Mouse (Mus musculus) heart, embryonic 14.5 days (tissue): ENCODE data around the gene Ptpn9. TPM values are rescaled to one million over a fixed set of nuclear protein-coding genes. Genes with fewer than 3 reads are reported as not detected.

Experiments
- ATAC-seq: fragments of 200-750 bp; cut with Nextera tagmentation; 2 replicates; pipeline ENCODE4 v1.8.0; 2017; ENCODE audit warnings: low read depth, moderate TSS enrichment; ENCODE audit not compliant: insufficient number of reproducible peaks, insufficient read depth, low FRiP score
- H3K27ac ChIP-seq, 2 experiments: fragments of 200-500 bp in 1 of 2; fragments of 300-500 bp in 1 of 2; sonication (generic) in 1 of 2; replicated peaks in 1 of 2; 2 replicates each; pipeline ENCODE4 v1.5.1; 2012 to 2014; ENCODE audit warnings: low read depth in 2 of 2, low read length in 2 of 2, control low read depth in 1 of 2, mild to moderate bottlenecking in 1 of 2, mixed read lengths in 1 of 2; ENCODE audit not compliant: control insufficient read depth in 1 of 2, insufficient read depth in 1 of 2
- H3K27me3 ChIP-seq: fragments of 300-500 bp; sonication (generic); 2 replicates; pipeline ENCODE4 v1.6.1; 2014; ENCODE audit warnings: mild to moderate bottlenecking, low read length, control low read depth; ENCODE audit not compliant: control insufficient read depth, insufficient read depth
- H3K36me3 ChIP-seq: fragments of 300-500 bp; sonication (generic); 2 replicates; pipeline ENCODE4 v1.6.1; 2014; ENCODE audit warnings: mild to moderate bottlenecking, control low read depth, low read length, mixed read lengths; ENCODE audit not compliant: control insufficient read depth, insufficient read depth
- H3K4me1 ChIP-seq, 2 experiments: fragments of 200-500 bp in 1 of 2; fragments of 300-500 bp in 1 of 2; sonication (generic) in 1 of 2; 2 replicates each; pipeline ENCODE4 v1.6.1; 2012 to 2014; ENCODE audit warnings: low read length in 2 of 2, control low read depth in 1 of 2, mixed read lengths in 1 of 2; ENCODE audit not compliant: control insufficient read depth in 2 of 2, insufficient read depth in 2 of 2
- H3K4me2 ChIP-seq: fragments of 300-500 bp; sonication (generic); 2 replicates; pipeline ENCODE4 v1.6.1; 2014; ENCODE audit warnings: mild to moderate bottlenecking, low read length
- H3K4me3 ChIP-seq, 2 experiments: fragments of 200-500 bp in 1 of 2; fragments of 300-500 bp in 1 of 2; sonication (generic) in 1 of 2; 2 replicates each; pipeline ENCODE4 v1.5.1; 2012 to 2014; ENCODE audit warnings: low read length in 2 of 2, mild to moderate bottlenecking in 2 of 2, control low read depth in 1 of 2, low read depth in 1 of 2, moderate library complexity in 1 of 2; ENCODE audit not compliant: control insufficient read depth in 1 of 2, insufficient read depth in 1 of 2
- H3K9ac ChIP-seq: fragments of 300-500 bp; sonication (generic); 2 replicates; pipeline ENCODE4 v1.6.1; 2014; ENCODE audit warnings: mild to moderate bottlenecking, low read length
- H3K9me3 ChIP-seq: fragments of 300-500 bp; sonication (generic); 2 replicates; pipeline ENCODE4 v1.6.1; 2016; ENCODE audit warnings: low read length, control low read depth; ENCODE audit not compliant: control insufficient read depth
- WGBS: fragments of 180-500 bp; shearing (Covaris S2); extraction: QIAGEN DNeasy Blood & Tissue Kit; methylation state at CpG from one replicate; pipeline ENCODE4 v1.1.7; 2014; 5-methylcytosine and 5-hydroxymethylcytosine counted together
- polyA plus RNA-seq: library from polyadenylated mRNA; unstranded; fragments of >200 nt; fragmentation: Nextera tagmentation; extraction: Ambion mirVana; gene quantifications from 2 replicates; pipeline ENCODE4 v1.2.1, GENCODE M21; 2014

Gene Ptpn9
- polyA plus RNA-seq, 1 experiment from 2014 or later = 24.9 TPM

DNA sequence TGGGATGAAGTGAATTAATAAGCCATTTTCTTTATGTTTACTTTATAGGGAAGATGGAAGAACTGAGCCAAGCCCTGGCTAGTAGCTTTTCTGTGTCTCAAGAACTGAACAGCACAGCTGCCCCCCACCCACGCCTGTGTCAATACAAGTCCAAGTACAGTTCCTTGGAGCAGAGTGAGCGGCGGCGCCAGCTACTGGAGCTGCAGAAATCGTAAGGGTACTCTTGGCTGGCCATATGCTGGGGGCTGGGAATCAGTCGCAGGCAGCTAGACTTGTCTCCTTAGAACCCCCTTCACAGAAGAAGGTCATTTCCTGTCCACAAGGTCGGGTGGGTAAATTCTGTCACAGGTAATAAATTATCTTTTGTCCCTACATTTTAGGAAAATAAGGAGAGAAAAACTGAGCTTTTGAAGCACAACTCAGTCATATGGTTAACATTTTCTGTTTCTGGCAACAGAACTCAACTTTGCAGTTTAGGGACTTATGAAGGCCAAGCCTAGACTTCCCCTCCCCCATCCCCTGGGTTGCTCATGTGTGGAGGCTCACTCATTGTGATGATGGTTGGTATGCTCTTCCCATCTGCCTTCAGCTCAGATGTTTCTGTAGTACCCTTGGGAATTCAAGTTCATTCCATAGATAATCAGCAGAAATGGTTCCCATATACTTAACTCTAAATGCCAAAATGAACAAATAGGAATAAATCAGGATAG is 37.6 kb upstream of the Ptpn9 start:
- H3K4me3 ChIP-seq = no peak overlapping the region
- peaks cover 24% of the 10 kb centered on the region; the same call in 1 of the 2 replicates for H3K36me3 ChIP-seq
- H3K4me1 ChIP-seq = no peaks in the 10 kb centered on the region
- no peak overlapping the region for H3K9ac ChIP-seq
- H3K4me2 ChIP-seq = no peak overlapping the region
- no peaks in the 10 kb centered on the region for H3K27me3 ChIP-seq
- no peak for ATAC-seq
- WGBS = 79% methylated on average over 7 of the region's 7 CpGs
- no peak overlapping the region for H3K27ac ChIP-seq
- 0 out of 2 replicates have a peak, but pooled peaks cover 3% of the 10 kb centered on the region for H3K9me3 ChIP-seq

DNA sequence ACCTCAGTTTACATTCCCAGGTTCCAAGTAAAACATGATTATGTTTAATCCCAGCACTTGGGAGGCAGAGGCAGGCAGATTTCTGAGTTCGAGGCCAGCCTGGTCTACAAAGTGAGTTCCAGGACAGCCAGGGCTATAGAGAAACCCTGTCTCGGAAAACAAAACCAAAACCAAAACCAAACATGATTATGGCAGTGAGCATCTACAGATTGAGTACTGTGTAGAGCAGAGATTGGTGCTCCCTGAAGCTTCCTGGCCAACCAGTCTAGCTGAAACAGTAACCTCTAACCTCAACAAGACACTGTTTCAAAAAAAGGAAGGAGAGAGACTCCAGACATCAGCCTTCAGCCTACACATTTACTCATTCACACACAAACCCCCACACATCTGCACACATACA is 36.0 kb upstream of the Ptpn9 start:
- Histone ChIP-seq H3K4me2 (no peak overlapping the region), H3K4me3 (no peak overlapping the region), H3K9ac (no peak overlapping the region), H3K9me3 (0 out of 2 replicates have a peak, but pooled peaks cover 3% of the 10 kb centered on the region), H3K4me1 (no peaks in the 10 kb centered on the region), H3K36me3 (peaks cover 34% of the 10 kb centered on the region), H3K27me3 (no peaks in the 10 kb centered on the region), H3K27ac (no peak overlapping the region)
- WGBS = 90% methylated on average over 2 of the region's 2 CpGs
- ATAC-seq = no peak

DNA sequence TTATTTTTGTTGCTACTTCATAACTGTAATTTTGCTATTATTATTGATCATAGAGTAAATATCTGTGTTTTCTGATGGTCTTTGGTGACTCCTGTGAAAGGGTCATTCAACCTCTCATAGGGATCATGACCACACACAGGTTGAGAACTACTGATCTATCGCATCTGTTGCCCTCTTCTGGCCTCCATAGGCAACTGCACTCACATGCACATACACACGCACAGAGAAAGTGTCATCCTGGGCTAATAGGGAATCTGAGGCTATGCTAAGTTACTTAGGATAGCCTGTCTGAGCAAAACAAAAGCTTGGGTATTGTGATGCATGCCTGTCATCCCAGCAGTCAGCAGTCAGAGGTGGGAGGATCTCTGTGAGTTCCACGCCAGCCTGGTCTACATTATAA is 33.1 kb upstream of the Ptpn9 start:
- WGBS = 93% methylated on average over 3 of the region's 3 CpGs
- H3K4me3 ChIP-seq = no peak overlapping the region
- no peak overlapping the region for H3K9ac ChIP-seq
- H3K27ac ChIP-seq = no peak overlapping the region
- H3K9me3 ChIP-seq = 0 out of 2 replicates have a peak, but pooled peaks cover 3% of the 10 kb centered on the region
- H3K4me1 ChIP-seq = no peaks in the 10 kb centered on the region
- ATAC-seq = no peak
- no peaks in the 10 kb centered on the region for H3K27me3 ChIP-seq
- no peak overlapping the region for H3K4me2 ChIP-seq
- peaks cover 40% of the 10 kb centered on the region for H3K36me3 ChIP-seq

GRCm38 (mm10) chr9:56970158-56970557 is 24.6 kb upstream of the Ptpn9 start:
- no peaks in the 10 kb centered on the region for H3K9me3 ChIP-seq
- no peak for ATAC-seq
- no peaks in the 10 kb centered on the region for H3K4me1 ChIP-seq
- 58% methylated on average over 2 of the region's 2 CpGs for WGBS
- H3K4me2 ChIP-seq = no peak overlapping the region
- peaks cover 13% of the 10 kb centered on the region; the same call in 1 of the 2 replicates for H3K36me3 ChIP-seq
- no peak overlapping the region for H3K27ac ChIP-seq
- H3K27me3 ChIP-seq = no peaks in the 10 kb centered on the region
- H3K4me3 ChIP-seq = no peak overlapping the region
- no peak overlapping the region for H3K9ac ChIP-seq

GRCm38 (mm10) chr9:56973960-56974524 is 20.7 kb upstream of the Ptpn9 start:
- Histone ChIP-seq H3K4me1 (no peaks in the 10 kb centered on the region), H3K4me3 (no peak overlapping the region), H3K27me3 (no peaks in the 10 kb centered on the region), H3K27ac (no peak overlapping the region), H3K9me3 (no peaks in the 10 kb centered on the region), H3K36me3 (0 out of 2 replicates have a peak, but pooled peaks cover 16% of the 10 kb centered on the region), H3K9ac (no peak overlapping the region), H3K4me2 (no peak overlapping the region)
- ATAC-seq = no peak
- 60% methylated on average over 7 of the region's 8 CpGs for WGBS

DNA sequence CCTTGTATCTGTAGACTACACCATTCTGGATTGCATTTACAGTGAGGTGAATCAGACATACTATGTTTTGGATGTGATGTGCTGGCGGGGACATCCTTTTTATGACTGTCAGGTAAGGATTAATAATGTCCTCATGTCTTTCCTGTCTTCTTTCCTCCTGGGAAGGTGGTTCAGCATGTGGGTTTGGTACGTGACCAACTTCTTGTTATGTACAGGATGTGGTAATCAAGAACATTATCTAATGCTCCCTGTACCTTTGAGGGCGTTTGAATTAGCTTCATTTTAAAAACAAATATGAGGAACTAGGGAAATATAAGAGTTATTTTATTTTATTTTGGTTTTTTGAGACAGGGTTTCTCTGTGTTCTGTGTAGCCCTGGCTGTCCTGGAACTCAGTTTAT is 19.5 kb upstream of the Ptpn9 start:
- H3K27ac ChIP-seq = no peak overlapping the region
- H3K27me3 ChIP-seq = no peaks in the 10 kb centered on the region
- no peak for ATAC-seq
- no peaks in the 10 kb centered on the region for H3K4me1 ChIP-seq
- H3K9me3 ChIP-seq = no peaks in the 10 kb centered on the region
- no peak overlapping the region for H3K4me3 ChIP-seq
- H3K36me3 ChIP-seq = peaks cover 18% of the 10 kb centered on the region; the same call in 1 of the 2 replicates
- no peak overlapping the region for H3K4me2 ChIP-seq
- 73% methylated on average over 3 of the region's 3 CpGs for WGBS
- no peak overlapping the region for H3K9ac ChIP-seq

GRCm38 (mm10) chr9:56980186-56980585 is 14.5 kb upstream of the Ptpn9 start:
- no peak overlapping the region for H3K27ac ChIP-seq
- no peak overlapping the region for H3K4me2 ChIP-seq
- WGBS = 87% methylated on average over 6 of the region's 6 CpGs
- H3K9me3 ChIP-seq = no peaks in the 10 kb centered on the region
- peaks cover 16% of the 10 kb centered on the region; the same call in 1 of the 2 replicates for H3K36me3 ChIP-seq
- no peaks in the 10 kb centered on the region for H3K27me3 ChIP-seq
- H3K9ac ChIP-seq = no peak overlapping the region
- H3K4me3 ChIP-seq = no peak overlapping the region
- H3K4me1 ChIP-seq = no peaks in the 10 kb centered on the region
- no peak for ATAC-seq
